Mouse (Mus musculus): Measurements from ENCODE around the gene Arpc4.

DNA sequence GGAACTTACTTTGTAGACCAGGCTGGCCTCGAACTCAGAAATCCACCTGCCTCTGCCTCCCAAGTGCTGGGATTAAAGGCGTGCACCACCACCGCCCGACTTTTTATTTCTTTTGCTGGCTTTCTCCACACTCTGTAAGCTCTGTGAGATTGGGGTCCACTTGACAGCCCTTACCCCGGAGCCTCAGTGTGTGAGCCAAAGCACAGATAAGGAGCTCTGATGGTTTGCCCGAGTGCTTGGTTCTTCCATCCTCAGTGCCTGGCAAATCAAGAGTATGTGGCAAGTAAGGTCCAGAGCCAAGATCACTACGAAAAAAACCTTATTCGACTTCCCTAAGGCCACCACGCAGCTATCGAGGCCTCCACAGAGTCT is 14.1 kb downstream of the Arpc4 start:
- no peak for TF ChIP-seq CTCF (IDR thresholded peaks at IDR 0.05; ENCODE audit: low read depth, low read length)
- TF ChIP-seq POLR2A (IDR thresholded peaks at IDR 0.05; ENCODE audit: borderline replicate concordance, low read depth, low read length), result no peak
